Mouse (Mus musculus): Measurements from ENCODE around the gene Thsd7a.

Thsd7a gene

GRCm38 (mm10) chr6:12500888-12501287 lies 248.3 kb downstream of the Thsd7a start:
- DNase-seq (ENCODE audit: low spot score) = no peak

- no peak for DNase-seq (ENCODE audit: low spot score)
These were observed 249.3 kb downstream of the Thsd7a start for GRCm38 (mm10) chr6:12499866-12500265.

GRCm38 (mm10) chr6:12493571-12493970 lies 255.6 kb downstream of the Thsd7a start:
- no peak for DNase-seq (ENCODE audit: low spot score)

GRCm38 (mm10) chr6:12488882-12489281 lies 260.3 kb downstream of the Thsd7a start:
- DNase-seq (ENCODE audit: low spot score) = no peak

GRCm38 (mm10) chr6:12481527-12482163 lies 267.6 kb downstream of the Thsd7a start:
- no peak for DNase-seq (ENCODE audit: low spot score)

GRCm38 (mm10) chr6:12478359-12478758 lies 270.9 kb downstream of the Thsd7a start:
- DNase-seq (ENCODE audit: low spot score) = no peak

GRCm38 (mm10) chr6:12470935-12471334 lies 278.3 kb downstream of the Thsd7a start:
- DNase-seq (ENCODE audit: low spot score) = no peak

GRCm38 (mm10) chr6:12467339-12468124 lies 281.7 kb downstream of the Thsd7a start:
- DNase-seq (ENCODE audit: low spot score) = no peak

GRCm38 (mm10) chr6:12458841-12459240 lies 290.4 kb downstream of the Thsd7a start:
- DNase-seq (ENCODE audit: low spot score) = peak; percentile 54

GRCm38 (mm10) chr6:12457451-12457850 lies 291.8 kb downstream of the Thsd7a start:
- no peak for DNase-seq (ENCODE audit: low spot score)

- no peak for DNase-seq (ENCODE audit: low spot score)
These were observed 294.2 kb downstream of the Thsd7a start for GRCm38 (mm10) chr6:12454876-12455485.

GRCm38 (mm10) chr6:12454132-12454531 lies 295.1 kb downstream of the Thsd7a start:
- no peak for DNase-seq (ENCODE audit: low spot score)

GRCm38 (mm10) chr6:12448851-12449250 lies 300.4 kb downstream of the Thsd7a start:
- DNase-seq (ENCODE audit: low spot score) = peak; percentile 36

- DNase-seq (ENCODE audit: low spot score) = no peak
These were observed 303.7 kb downstream of the Thsd7a start for GRCm38 (mm10) chr6:12445486-12445885.

GRCm38 (mm10) chr6:12439561-12439960 lies 309.6 kb downstream of the Thsd7a start:
- DNase-seq (ENCODE audit: low spot score) = no peak

GRCm38 (mm10) chr6:12419070-12419469 lies 330.1 kb downstream of the Thsd7a start:
- no peak for DNase-seq (ENCODE audit: low spot score)

GRCm38 (mm10) chr6:12416976-12417375 lies 332.2 kb downstream of the Thsd7a start:
- no peak for DNase-seq (ENCODE audit: low spot score)

GRCm38 (mm10) chr6:12404441-12404840 lies 344.8 kb downstream of the Thsd7a start:
- DNase-seq (ENCODE audit: low spot score) = no peak

- DNase-seq (ENCODE audit: low spot score) = no peak
These were observed 346.2 kb downstream of the Thsd7a start for GRCm38 (mm10) chr6:12402996-12403395.

- no peak for DNase-seq (ENCODE audit: low spot score)
These were observed 351.3 kb downstream of the Thsd7a start for GRCm38 (mm10) chr6:12397776-12398522.

GRCm38 (mm10) chr6:12393574-12394380 lies 355.4 kb downstream of the Thsd7a start:
- peak; percentile 12 for DNase-seq (ENCODE audit: low spot score)

- no peak for DNase-seq (ENCODE audit: low spot score)
These were observed 362.5 kb downstream of the Thsd7a start for GRCm38 (mm10) chr6:12386731-12387130.
